14 mouse cellular contexts compared by ENCODE assay signal in the genomic region with DNA sequence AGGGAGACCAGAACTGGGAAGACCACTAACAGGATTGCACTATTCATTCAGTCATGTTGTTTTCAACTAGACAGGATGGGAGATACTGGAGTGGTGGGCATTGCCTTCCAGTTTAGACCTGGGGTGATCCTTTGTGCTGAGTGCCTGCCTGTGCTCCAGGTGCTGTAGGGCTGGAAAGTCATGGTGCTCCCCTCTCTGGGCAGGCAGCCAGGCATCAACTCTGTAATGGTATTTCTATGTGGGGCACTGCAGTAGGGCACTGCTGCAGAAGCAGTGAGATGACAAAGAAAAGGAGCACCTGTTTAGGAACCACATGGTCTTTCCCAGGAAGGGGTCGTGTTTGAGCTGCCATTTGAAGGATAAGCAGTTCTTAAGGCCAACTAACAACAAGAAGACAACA. TPM values are rescaled to one million over a fixed set of nuclear protein-coding genes. Genes with fewer than 3 reads are reported as not detected.
DNase-seq lines count a peak whose midpoint lies in the region; ATAC-seq and TF ChIP-seq lines count a peak whose summit lies in the region.
"Had no signal": no experiment of that assay in that cellular context is flagged by ENCODE, and none has a peak within 500 bp of the region (broad histone marks: within the 10 kb centered on the region; RNA-seq: fewer than 3 reads in every experiment).

No protein-coding gene starts in this region.

- H3K4me3 ChIP-seq in heart, embryonic 14.5 days (ENCODE audit: control insufficient read depth in 1 of 2, insufficient read depth in 1 of 2, low read depth in 1 of 2, low read length in 2 of 2) = no peak overlapping the region
- no peak overlapping the region for H3K4me3 ChIP-seq in midbrain, embryonic 16.5 days (ENCODE audit: low read depth, low read length)
- no peak overlapping the region for H3K4me3 ChIP-seq in midbrain, embryonic 11.5 days (ENCODE audit: low read depth, low read length)
- H3K4me3 ChIP-seq in intestine, postnatal 0 days (ENCODE audit: low read depth, low read length) = no peak overlapping the region
- no peak overlapping the region for H3K4me3 ChIP-seq in stomach, embryonic 16.5 days (replicated peaks; ENCODE audit: low read length)
- H3K4me3 ChIP-seq: embryonic facial prominence, embryonic 12.5 days; heart, adult 2 months; liver, embryonic 13.5 days; midbrain, embryonic 13.5 days had no signal

- intact Hi-C loops in heart, postnatal 36 days (cut with DNase I) = no loop called here

- 11% methylated on average over 1 of the region's 1 CpGs for WGBS in heart, embryonic 14.5 days
- WGBS in midbrain, embryonic 16.5 days = 47% methylated on average over 1 of the region's 1 CpGs
- WGBS in midbrain, embryonic 11.5 days = 70% methylated on average over 1 of the region's 1 CpGs
- WGBS in intestine, postnatal 0 days = 38% methylated on average over 1 of the region's 1 CpGs
- 26% methylated on average over 1 of the region's 1 CpGs for WGBS in stomach, embryonic 16.5 days

- no peaks in the 10 kb centered on the region for H3K9me3 ChIP-seq in heart, embryonic 14.5 days (ENCODE audit: control insufficient read depth, low read length)
- no peaks in the 10 kb centered on the region for H3K9me3 ChIP-seq in midbrain, embryonic 16.5 days (replicated peaks; ENCODE audit: control insufficient read depth, low read length, poor library complexity, severe bottlenecking)
- no peaks in the 10 kb centered on the region for H3K9me3 ChIP-seq in midbrain, embryonic 11.5 days (ENCODE audit: control insufficient read depth, low read length)
- no peaks in the 10 kb centered on the region for H3K9me3 ChIP-seq in intestine, postnatal 0 days (ENCODE audit: control insufficient read depth)
- no peaks in the 10 kb centered on the region for H3K9me3 ChIP-seq in stomach, embryonic 16.5 days (replicated peaks; ENCODE audit: control insufficient read depth, low read length)
- H3K9me3 ChIP-seq: embryonic facial prominence, embryonic 12.5 days; liver, embryonic 13.5 days; midbrain, embryonic 13.5 days had no signal

- H3K9ac ChIP-seq in heart, embryonic 14.5 days (ENCODE audit: low read length) = no peak overlapping the region
- H3K9ac ChIP-seq in midbrain, embryonic 16.5 days (ENCODE audit: low read depth, low read length) = no peak overlapping the region
- H3K9ac ChIP-seq in midbrain, embryonic 11.5 days (ENCODE audit: low read length) = no peak overlapping the region
- H3K9ac ChIP-seq in intestine, postnatal 0 days (ENCODE audit: low read depth, low read length) = no peak overlapping the region
- H3K9ac ChIP-seq in stomach, embryonic 16.5 days (ENCODE audit: low read length) = no peak overlapping the region
- H3K9ac ChIP-seq: embryonic facial prominence, embryonic 12.5 days; liver, embryonic 13.5 days; midbrain, embryonic 13.5 days had no signal

- H3K27ac ChIP-seq in heart, embryonic 14.5 days (replicated peaks in 1 of 2; ENCODE audit: control insufficient read depth in 1 of 2, insufficient read depth in 1 of 2, low read depth in 2 of 2, low read length in 2 of 2) = peak overlapping the region; percentile 49 to 69; a peak in 3 of 4 replicates
- no peak overlapping the region for H3K27ac ChIP-seq in midbrain, embryonic 16.5 days (ENCODE audit: low read length)
- H3K27ac ChIP-seq in midbrain, embryonic 11.5 days (ENCODE audit: low read depth, low read length) = no peak overlapping the region
- H3K27ac ChIP-seq in intestine, postnatal 0 days (ENCODE audit: low read depth, low read length) = 0 out of 2 replicates have a peak overlapping the region, but pooled peaks have one; percentile 15
- H3K27ac ChIP-seq in stomach, embryonic 16.5 days (ENCODE audit: low read length) = no peak overlapping the region
- H3K27ac ChIP-seq: embryonic facial prominence, embryonic 12.5 days; heart, adult 2 months; liver, embryonic 13.5 days had no signal

- H3K36me3 ChIP-seq in heart, embryonic 14.5 days (ENCODE audit: control insufficient read depth, insufficient read depth, low read length) = no peaks in the 10 kb centered on the region
- H3K36me3 ChIP-seq in midbrain, embryonic 16.5 days (ENCODE audit: control insufficient read depth, insufficient read depth, low read length) = no peaks in the 10 kb centered on the region
- H3K36me3 ChIP-seq in midbrain, embryonic 11.5 days (ENCODE audit: control insufficient read depth, insufficient read depth, low read length) = no peaks in the 10 kb centered on the region
- no peaks in the 10 kb centered on the region for H3K36me3 ChIP-seq in intestine, postnatal 0 days (ENCODE audit: control insufficient read depth, insufficient read depth)
- H3K36me3 ChIP-seq in stomach, embryonic 16.5 days (ENCODE audit: control insufficient read depth, insufficient read depth, low read length) = no peaks in the 10 kb centered on the region
- H3K36me3 ChIP-seq: embryonic facial prominence, embryonic 12.5 days; liver, embryonic 13.5 days; midbrain, embryonic 13.5 days had no signal

- 0 out of 2 replicates have a peak, but pooled peaks have one; percentile 75 for ATAC-seq in heart, embryonic 14.5 days (ENCODE audit: insufficient number of reproducible peaks, insufficient read depth, low FRiP score, low read depth)
- peak; percentile 21; the same call in 1 of the 2 replicates for ATAC-seq in midbrain, embryonic 16.5 days
- ATAC-seq in midbrain, embryonic 11.5 days (ENCODE audit: low FRiP score) = no peak
- no peak for ATAC-seq in intestine, postnatal 0 days
- ATAC-seq in stomach, embryonic 16.5 days (ENCODE audit: insufficient read depth, low FRiP score) = peak; percentile 53; the same call in 1 of the 2 replicates
- ATAC-seq: midbrain, embryonic 13.5 days had no signal

- no peak overlapping the region for H3K4me2 ChIP-seq in heart, embryonic 14.5 days (ENCODE audit: low read length)
- no peak overlapping the region for H3K4me2 ChIP-seq in midbrain, embryonic 16.5 days (ENCODE audit: low read length)
- no peak overlapping the region for H3K4me2 ChIP-seq in midbrain, embryonic 11.5 days
- H3K4me2 ChIP-seq in intestine, postnatal 0 days (replicated peaks; ENCODE audit: low read depth) = no peak overlapping the region
- no peak overlapping the region for H3K4me2 ChIP-seq in stomach, embryonic 16.5 days (ENCODE audit: low read depth, low read length)
- H3K4me2 ChIP-seq: embryonic facial prominence, embryonic 12.5 days; liver, embryonic 13.5 days; midbrain, embryonic 13.5 days had no signal

- no peaks in the 10 kb centered on the region for H3K27me3 ChIP-seq in heart, embryonic 14.5 days (ENCODE audit: control insufficient read depth, insufficient read depth, low read length)
- no peaks in the 10 kb centered on the region for H3K27me3 ChIP-seq in midbrain, embryonic 16.5 days (ENCODE audit: control insufficient read depth, insufficient read depth, low read depth, low read length)
- H3K27me3 ChIP-seq in midbrain, embryonic 11.5 days (ENCODE audit: control insufficient read depth, insufficient read depth, low read length) = no peaks in the 10 kb centered on the region
- no peaks in the 10 kb centered on the region for H3K27me3 ChIP-seq in intestine, postnatal 0 days (replicated peaks; ENCODE audit: control insufficient read depth, insufficient read depth, low read length)
- H3K27me3 ChIP-seq in stomach, embryonic 16.5 days (ENCODE audit: control insufficient read depth, insufficient read depth, low read length) = no peaks in the 10 kb centered on the region
- H3K27me3 ChIP-seq: embryonic facial prominence, embryonic 12.5 days; liver, embryonic 13.5 days; midbrain, embryonic 13.5 days had no signal

- no peak for DNase-seq in heart, postnatal 36 days
- no peak for DNase-seq in midbrain, embryonic 11.5 days (ENCODE audit: low spot score, missing footprints)
- no peak for DNase-seq in retina, postnatal 1 day
- DNase-seq in frontal cortex, postnatal 36 days (ENCODE audit: low spot score in 2 of 2) = no peak
- DNase-seq: liver, embryonic 13.5 days; lung, postnatal 14 days; thymus, postnatal 36 days had no signal

- peaks cover 14 to 67% of the 10 kb centered on the region in 2 experiments for H3K4me1 ChIP-seq in heart, embryonic 14.5 days (ENCODE audit: control insufficient read depth in 2 of 2, insufficient read depth in 2 of 2, low read length in 2 of 2)
- H3K4me1 ChIP-seq in midbrain, embryonic 16.5 days (ENCODE audit: control insufficient read depth, insufficient read depth, low read length) = peaks cover 10% of the 10 kb centered on the region
- H3K4me1 ChIP-seq in midbrain, embryonic 11.5 days (ENCODE audit: control insufficient read depth, insufficient read depth, low read length) = no peaks in the 10 kb centered on the region
- H3K4me1 ChIP-seq in intestine, postnatal 0 days (replicated peaks; ENCODE audit: control insufficient read depth, insufficient read depth, low read length) = peaks cover 15% of the 10 kb centered on the region
- H3K4me1 ChIP-seq in stomach, embryonic 16.5 days (ENCODE audit: control insufficient read depth, insufficient read depth, low read length) = peaks cover 22% of the 10 kb centered on the region

- TF ChIP-seq CTCF in intestine, postnatal 0 days (IDR thresholded peaks at IDR 0.05; ENCODE audit: low read depth) = no peak

RNA-seq across cellular contexts. Expression of a gene that starts 7.9 kb away (rescaled TPM):
- 43.1 and 43.2 TPM in 2 replicates for polyA plus RNA-seq in heart, embryonic 14.5 days (2014; fragmentation: Nextera tagmentation; extraction: Ambion mirVana)
- total RNA-seq in heart, postnatal 36 days (2021) = 10 to 100 TPM; 12.8 to 13.7 TPM
- 14.4 and 15.8 TPM in 2 replicates for polyA plus RNA-seq in midbrain, embryonic 16.5 days (2015; fragmentation: Nextera tagmentation; extraction: Ambion mirVana)
- 20.4 and 22.2 TPM in 2 replicates for polyA plus RNA-seq in midbrain, embryonic 11.5 days (2014; fragmentation: Nextera tagmentation; extraction: Ambion mirVana)
- 11.6 and 13.4 TPM in 2 replicates for polyA plus RNA-seq in intestine, postnatal 0 days (2015; fragmentation: Nextera tagmentation; extraction: Ambion mirVana)
- 23.4 and 26.3 TPM in 2 replicates for polyA plus RNA-seq in stomach, embryonic 16.5 days (2015; fragmentation: Nextera tagmentation; extraction: Ambion mirVana)

Comparison
In these comparisons a context has a peak if more than half of its experiments do, and no peak if none do; other contexts are left out.
1. ATAC-seq: peak in heart, embryonic 14.5 days (single experiment), midbrain, embryonic 16.5 days (single experiment) and stomach, embryonic 16.5 days (single experiment); none in midbrain, embryonic 11.5 days (single experiment) and intestine, postnatal 0 days (single experiment).
2. H3K27ac ChIP-seq: peak in heart, embryonic 14.5 days (2 of 2) and intestine, postnatal 0 days (single experiment); none in midbrain, embryonic 16.5 days (single experiment), midbrain, embryonic 11.5 days (single experiment) and stomach, embryonic 16.5 days (single experiment).